Mouse (Mus musculus) MEL (cell line): ENCODE results near the gene Fas. TPM values are rescaled to one million over a fixed set of nuclear protein-coding genes. Genes with fewer than 3 reads are reported as not detected.

Source experiments
- DNase-seq: peaks from one replicate; pipeline ENCODE4 v3.0.0; 2011; ENCODE audit warnings: low read depth, low spot score
- H3K27ac ChIP-seq: 2 replicates; pipeline ENCODE4 v1.5.1; 2012; ENCODE audit warnings: low read depth, mild to moderate bottlenecking, control low read depth, low read length, moderate library complexity; ENCODE audit not compliant: control insufficient read depth
- H3K27me3 ChIP-seq, 2 experiments: fragments of 150-350 bp in 1 of 2; sonication (generic) in 1 of 2; 2 replicates each; pipeline ENCODE4 v1.6.1; 2012; ENCODE audit warnings: low read length in 2 of 2, mild to moderate bottlenecking in 2 of 2, improper control_type of control experiment in 1 of 2, moderate library complexity in 1 of 2; ENCODE audit not compliant: insufficient read depth in 2 of 2, control insufficient read depth in 1 of 2
- H3K36me3 ChIP-seq, 2 experiments: 2 replicates each; pipeline ENCODE4 v1.6.1; 2012 to 2014; ENCODE audit warnings: low read length in 2 of 2, improper control_type of control experiment in 1 of 2, inconsistent platforms in 1 of 2, mild to moderate bottlenecking in 1 of 2; ENCODE audit not compliant: insufficient read depth in 2 of 2, control insufficient read depth in 1 of 2
- H3K4me1 ChIP-seq, 2 experiments: fragments of 150-350 bp in 1 of 2; sonication (generic) in 1 of 2; 2 replicates each; pipeline ENCODE4 v1.6.1; 2012; ENCODE audit warnings: low read length in 2 of 2, improper control_type of control experiment in 1 of 2, mild to moderate bottlenecking in 1 of 2; ENCODE audit not compliant: insufficient read depth in 2 of 2, control insufficient read depth in 1 of 2
- H3K4me3 ChIP-seq, 2 experiments: fragments of 150-350 bp in 1 of 2; sonication (generic) in 1 of 2; 2 replicates each; pipeline ENCODE4 v1.5.1; 2012; ENCODE audit warnings: low read depth in 2 of 2, low read length in 2 of 2, mild to moderate bottlenecking in 2 of 2, moderate library complexity in 2 of 2, control low read depth in 1 of 2, improper control_type of control experiment in 1 of 2; ENCODE audit not compliant: control insufficient read depth in 1 of 2, insufficient read depth in 1 of 2
- H3K79me2 ChIP-seq: 2 replicates; pipeline ENCODE4 v1.6.1; 2012; ENCODE audit warnings: mild to moderate bottlenecking, low read length, moderate library complexity; ENCODE audit not compliant: control insufficient read depth, poor library complexity, insufficient read depth
- H3K9ac ChIP-seq: 2 replicates; pipeline ENCODE4 v1.6.1; 2012; ENCODE audit warnings: low read depth, mild to moderate bottlenecking, control low read depth, low read length, moderate library complexity; ENCODE audit not compliant: control insufficient read depth, poor library complexity, severe bottlenecking
- H3K9me3 ChIP-seq: fragments of 150-350 bp; sonication (generic); replicated peaks from 2 replicates; pipeline ENCODE4 v1.6.1; 2012; ENCODE audit warnings: mild to moderate bottlenecking, low read length, improper control_type of control experiment, moderate library complexity; ENCODE audit not compliant: insufficient read depth
- EP300 ChIP-seq, 2 experiments: IDR thresholded peaks; 2 replicates each; pipeline ENCODE4 v1.6.1; 2011; ENCODE audit warnings: improper control_type of control experiment in 2 of 2, low read length in 2 of 2, low read depth in 1 of 2, mild to moderate bottlenecking in 1 of 2
- ETS1 ChIP-seq: IDR thresholded peaks from 2 replicates; pipeline ENCODE4 v1.6.1; 2012; ENCODE audit warnings: low read depth, mild to moderate bottlenecking, inconsistent platforms, low read length, improper control_type of control experiment, moderate library complexity
- GATA1 ChIP-seq: IDR thresholded peaks from 2 replicates; pipeline ENCODE4 v1.6.1; 2011; ENCODE audit warnings: low read depth, low read length, improper control_type of control experiment
- MAFK ChIP-seq: IDR thresholded peaks from 2 replicates; pipeline ENCODE4 v1.6.1; 2011; ENCODE audit warnings: low read depth, mild to moderate bottlenecking, low read length, improper control_type of control experiment, borderline replicate concordance
- MYB ChIP-seq: IDR thresholded peaks from 2 replicates; pipeline ENCODE4 v1.6.1; 2011; ENCODE audit warnings: mild to moderate bottlenecking, low read depth, low read length, improper control_type of control experiment
- NELFE ChIP-seq: IDR thresholded peaks from 2 replicates; pipeline ENCODE4 v1.6.1; 2011; ENCODE audit warnings: low read depth, low read length, improper control_type of control experiment
- NRF1 ChIP-seq: IDR thresholded peaks from 2 replicates; pipeline ENCODE4 v1.6.1; 2014; ENCODE audit warnings: low read depth, mild to moderate bottlenecking, inconsistent platforms, low read length, improper control_type of control experiment, moderate library complexity; ENCODE audit not compliant: poor library complexity, insufficient read depth, severe bottlenecking
- POLR2AphosphoS5 ChIP-seq: IDR thresholded peaks from 2 replicates; pipeline ENCODE4 v1.6.1; 2012; ENCODE audit warnings: low read depth, borderline replicate concordance, mild to moderate bottlenecking, inconsistent platforms, low read length, moderate library complexity, mixed read lengths
- TAL1 ChIP-seq: IDR thresholded peaks from 2 replicates; pipeline ENCODE4 v1.6.1; 2012; ENCODE audit warnings: mild to moderate bottlenecking, inconsistent platforms, low read length, moderate library complexity, mixed read lengths
- UBTF ChIP-seq: IDR thresholded peaks from 2 replicates; pipeline ENCODE4 v1.6.1; 2012; ENCODE audit warnings: low read depth, mild to moderate bottlenecking, inconsistent platforms, low read length, improper control_type of control experiment, moderate library complexity, borderline replicate concordance; ENCODE audit not compliant: insufficient read depth
- USF1 ChIP-seq: IDR thresholded peaks from 2 replicates; pipeline ENCODE4 v1.6.1; 2014; ENCODE audit warnings: low read depth, mild to moderate bottlenecking, inconsistent platforms, low read length, improper control_type of control experiment, moderate library complexity
- USF2 ChIP-seq, 2 experiments: IDR thresholded peaks; 2 replicates each; pipeline ENCODE4 v1.6.1; 2011 to 2012; ENCODE audit warnings: improper control_type of control experiment in 2 of 2, low read length in 2 of 2, borderline replicate concordance in 1 of 2, inconsistent platforms in 1 of 2, low read depth in 1 of 2, mild to moderate bottlenecking in 1 of 2; ENCODE audit not compliant: insufficient read depth in 1 of 2
- ZC3H11A ChIP-seq: IDR thresholded peaks from 2 replicates; pipeline ENCODE4 v1.6.1; 2012; ENCODE audit warnings: low read depth, mild to moderate bottlenecking, inconsistent platforms, low read length, improper control_type of control experiment
- ZKSCAN1 ChIP-seq: IDR thresholded peaks from 2 replicates; pipeline ENCODE4 v1.6.1; 2012; ENCODE audit warnings: low read depth, mild to moderate bottlenecking, inconsistent platforms, low read length, improper control_type of control experiment, moderate library complexity
- ZMIZ1 ChIP-seq: IDR thresholded peaks from 2 replicates; pipeline ENCODE4 v1.6.1; 2012; ENCODE audit warnings: low read depth, mild to moderate bottlenecking, inconsistent platforms, low read length, improper control_type of control experiment, moderate library complexity
- polyA plus RNA-seq, 2 experiments: library from polyadenylated mRNA; stranded (reverse) in 1 of 2; unstranded in 1 of 2; fragments of >175 nt in 1 of 2; fragments of >200 nt in 1 of 2; gene quantifications; 2 replicates each; pipeline versions ENCODE4 v1.2.1 to v1.2.4; 2012; ENCODE audit warnings: low replicate concordance in 2 of 2, low read depth in 1 of 2; ENCODE audit not compliant: insufficient read length in 2 of 2, insufficient read depth in 1 of 2, missing spikeins in 1 of 2
- total RNA-seq: library from RNA; depleted of rRNA; stranded (reverse); fragments of 300-350 nt; gene quantifications from 2 replicates; pipeline ENCODE4 v1.2.3, GENCODE M21; 2012

Fas gene
- total and polyA plus RNA-seq, 3 experiments: not detected

DNA sequence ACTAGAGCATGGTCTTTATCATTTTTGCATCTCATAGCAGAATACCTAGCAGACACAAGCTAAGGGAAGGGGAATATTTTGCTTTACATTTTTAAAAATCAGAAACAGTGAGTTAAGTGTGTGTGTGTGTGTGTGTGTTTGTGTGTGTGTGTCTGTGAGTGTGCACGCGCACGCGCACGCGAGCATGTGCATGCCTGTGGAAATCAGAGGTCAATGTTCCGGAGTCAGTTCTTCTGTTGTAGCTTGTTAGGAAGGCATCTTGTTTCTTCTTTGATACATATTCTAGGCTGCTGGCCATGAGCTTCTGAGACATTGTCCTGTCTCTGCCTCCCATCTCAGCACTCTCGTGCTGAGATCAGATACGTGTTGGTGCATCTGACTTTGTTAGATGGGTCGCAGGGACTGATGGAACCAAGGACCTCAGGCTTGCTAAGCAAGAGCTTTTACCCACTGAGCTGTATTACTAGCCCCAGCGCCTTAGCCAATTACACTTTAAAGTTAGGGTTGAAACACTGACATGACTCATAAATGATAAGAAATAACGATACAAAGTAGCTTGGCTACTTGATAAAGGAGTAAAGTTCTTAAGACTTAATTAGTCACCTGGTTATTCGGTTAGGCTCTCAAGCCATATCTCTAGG lies 19.5 kb upstream of the Fas start:
- Histone ChIP-seq H3K9me3 (no peaks in the 10 kb centered on the region), H3K9ac (no peak overlapping the region), H3K4me3 (no peak overlapping the region), H3K27me3 (no peaks in the 10 kb centered on the region; a peak in 1 of 4 replicates), H3K27ac (peak overlapping the region; percentile 21; the same call in 1 of the 2 replicates), H3K4me1 (peaks cover 3 to 15% of the 10 kb centered on the region in 2 experiments; a peak in 3 of 4 replicates), H3K36me3 (peaks cover 0 to 10% of the 10 kb centered on the region in 2 experiments; a peak in 2 of 4 replicates), H3K79me2 (no peaks in the 10 kb centered on the region)
- DNase-seq: peak; percentile 38
- TF ChIP-seq GATA1 (0 out of 2 replicates have a peak, but pooled peaks have one; percentile 23), MYB (peak; percentile 40; the same call in 1 of the 2 replicates), POLR2AphosphoS5 (no peak), EP300 (IDR thresholded peaks at IDR 0.05; ENCODE audit: low read depth in 1 of 2, low read length in 2 of 2) (peak; percentile 33 to 49; a peak in 3 of 4 replicates)

DNA sequence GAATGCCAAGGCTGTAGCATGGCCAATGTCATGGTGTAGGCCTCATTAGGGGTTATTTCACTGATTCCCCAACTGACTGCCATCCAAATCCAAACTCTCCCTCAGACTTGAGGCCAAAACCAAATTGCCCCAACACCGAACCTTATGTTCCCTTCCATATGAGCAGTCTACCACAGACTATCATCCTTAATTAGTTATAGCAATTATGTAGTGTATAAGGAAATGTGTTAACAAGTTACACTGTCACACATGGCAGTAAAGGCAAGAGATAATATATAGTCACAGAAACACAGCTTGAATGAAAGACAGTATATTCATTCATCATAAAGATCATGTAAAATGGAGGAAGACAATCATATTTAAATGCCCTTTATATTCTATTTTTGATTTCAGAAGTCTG lies 17.4 kb upstream of the Fas start:
- H3K4me3 ChIP-seq: no peak overlapping the region
- H3K9me3 ChIP-seq: no peaks in the 10 kb centered on the region
- peaks cover 0 to 1% of the 10 kb centered on the region in 2 experiments; a peak in 2 of 4 replicates for H3K27me3 ChIP-seq
- H3K27ac ChIP-seq: no peak overlapping the region
- no peak for TF ChIP-seq EP300 (IDR thresholded peaks at IDR 0.05; ENCODE audit: low read depth in 1 of 2, low read length in 2 of 2)
- no peak for TF ChIP-seq ETS1
- no peak for TF ChIP-seq USF1
- TF ChIP-seq ZMIZ1: no peak
- TF ChIP-seq MAFK: no peak
- TF ChIP-seq ZKSCAN1: no peak
- no peak for TF ChIP-seq NELFE
- no peak for TF ChIP-seq NRF1
- no peak for TF ChIP-seq UBTF
- no peak for TF ChIP-seq TAL1
- no peak for TF ChIP-seq ZC3H11A
- TF ChIP-seq USF2 (IDR thresholded peaks at IDR 0.05; ENCODE audit: borderline replicate concordance in 1 of 2, insufficient read depth in 1 of 2, low read depth in 1 of 2, low read length in 2 of 2): no peak
- DNase-seq: no peak
- no peak overlapping the region for H3K9ac ChIP-seq
- no peaks in the 10 kb centered on the region for H3K79me2 ChIP-seq
- peaks cover 3 to 15% of the 10 kb centered on the region in 2 experiments; a peak in 3 of 4 replicates for H3K4me1 ChIP-seq
- H3K36me3 ChIP-seq: peaks cover 0 to 10% of the 10 kb centered on the region in 2 experiments; a peak in 2 of 4 replicates
